Mouse (Mus musculus) ES-Bruce4 (cell line): Measurements from ENCODE around the gene Adcy1. TPM values are rescaled to one million over a fixed set of nuclear protein-coding genes. Genes with fewer than 3 reads are reported as not detected.

Source experiments
- H3K27ac ChIP-seq: 2 replicates; pipeline ENCODE4 v1.5.1; 2012; ENCODE audit warnings: low read length, inconsistent platforms; ENCODE audit not compliant: insufficient read depth
- H3K27me3 ChIP-seq: 2 replicates; pipeline ENCODE4 v1.6.1; 2012; ENCODE audit warnings: mild to moderate bottlenecking, low read length, inconsistent platforms; ENCODE audit not compliant: control insufficient read depth, poor library complexity, insufficient read depth, severe bottlenecking
- H3K36me3 ChIP-seq: 2 replicates; pipeline ENCODE4 v1.6.1; 2012; ENCODE audit warnings: inconsistent platforms, mild to moderate bottlenecking, low read length, moderate library complexity; ENCODE audit not compliant: control insufficient read depth, poor library complexity, insufficient read depth, severe bottlenecking
- H3K4me1 ChIP-seq: one replicate; pipeline ENCODE4 v1.8.1; 2011; ENCODE audit warnings: low read length; ENCODE audit not compliant: control insufficient read depth, insufficient read depth
- H3K4me3 ChIP-seq: 2 replicates; pipeline ENCODE4 v1.5.1; 2011; ENCODE audit warnings: low read depth, mild to moderate bottlenecking, low read length
- H3K9ac ChIP-seq: 2 replicates; pipeline ENCODE4 v1.6.1; 2012; ENCODE audit warnings: low read depth, mild to moderate bottlenecking, inconsistent platforms; ENCODE audit not compliant: poor library complexity, severe bottlenecking
- H3K9me3 ChIP-seq: replicated peaks from 2 replicates; pipeline ENCODE4 v1.6.1; 2012; ENCODE audit warnings: mild to moderate bottlenecking, low read length, inconsistent platforms; ENCODE audit not compliant: control insufficient read depth, poor library complexity, insufficient read depth, severe bottlenecking
- CTCF ChIP-seq: IDR thresholded peaks from one replicate; pipeline ENCODE4 v1.8.1; 2011; ENCODE audit warnings: low read depth, low read length
- EP300 ChIP-seq: IDR thresholded peaks from 2 replicates; pipeline ENCODE4 v1.6.1; 2011; ENCODE audit warnings: low read depth, low read length; ENCODE audit not compliant: insufficient read depth
- POLR2A ChIP-seq: IDR thresholded peaks from one replicate; pipeline ENCODE4 v1.8.1; 2011; ENCODE audit warnings: low read length; ENCODE audit not compliant: insufficient read depth
- polyA plus RNA-seq: library from polyadenylated mRNA; stranded (reverse); fragments of >200 nt; gene quantifications from 2 replicates; pipeline ENCODE4 v1.2.4, GENCODE M21; 2011; ENCODE audit warnings: low read depth; ENCODE audit not compliant: missing spikeins, insufficient read depth, insufficient read length

Adcy1 gene
- polyA plus RNA-seq, 1 experiment, result 5.7 TPM

DNA sequence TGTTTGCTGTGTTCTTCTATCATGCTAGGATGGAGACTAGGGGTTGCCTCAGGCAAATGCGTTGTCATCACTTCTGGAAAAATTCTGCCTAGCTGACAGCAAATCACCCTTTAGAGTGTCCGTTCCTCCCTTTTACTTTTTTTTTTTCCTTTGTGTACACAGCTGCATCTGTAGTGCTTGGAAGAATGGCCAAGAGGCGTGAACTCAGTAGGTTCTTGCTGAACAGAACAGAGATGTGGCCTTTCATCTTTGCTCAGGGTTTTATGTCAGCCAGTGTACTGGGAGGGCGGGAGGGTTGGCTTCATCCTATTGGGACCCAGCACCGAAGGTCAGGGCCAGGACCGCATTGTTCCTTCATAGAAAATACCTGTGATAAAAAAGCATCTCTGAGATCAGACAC, 72.0 kb downstream of the Adcy1 start:
- H3K27me3 ChIP-seq, result no peaks in the 10 kb centered on the region
- H3K36me3 ChIP-seq, result peaks cover 2% of the 10 kb centered on the region; the same call in 1 of the 2 replicates
- no peak overlapping the region for H3K9ac ChIP-seq
- H3K27ac ChIP-seq, result no peak overlapping the region
- no peaks in the 10 kb centered on the region for H3K4me1 ChIP-seq
- no peaks in the 10 kb centered on the region for H3K9me3 ChIP-seq
- H3K4me3 ChIP-seq, result no peak overlapping the region
- TF ChIP-seq CTCF (no peak), POLR2A (no peak), EP300 (no peak)

DNA sequence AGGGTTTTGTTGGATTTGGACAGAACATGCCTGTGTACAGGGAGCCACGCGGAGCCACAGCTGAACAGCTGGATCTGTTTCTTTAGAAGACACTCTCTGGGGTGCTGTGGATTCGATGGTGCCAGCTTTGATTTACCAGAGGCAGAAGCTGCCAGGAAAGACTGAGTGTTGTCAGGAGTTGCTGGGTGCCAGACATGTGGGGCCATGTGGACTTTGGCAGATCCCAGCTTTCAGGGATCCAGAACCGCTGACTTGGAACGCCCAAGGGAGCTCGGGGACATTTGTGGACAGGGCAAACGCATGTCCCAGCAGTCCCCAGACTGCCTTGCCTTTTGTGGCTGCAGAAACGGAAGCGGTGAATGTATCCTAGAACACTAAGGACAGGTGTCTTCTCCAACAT, 72.5 kb downstream of the Adcy1 start:
- Histone ChIP-seq H3K9ac (no peak overlapping the region), H3K27ac (no peak overlapping the region), H3K36me3 (no peaks in the 10 kb centered on the region; the same call in 1 of the 2 replicates), H3K4me3 (no peak overlapping the region), H3K9me3 (no peaks in the 10 kb centered on the region), H3K27me3 (no peaks in the 10 kb centered on the region), H3K4me1 (no peaks in the 10 kb centered on the region)
- TF ChIP-seq CTCF (no peak), EP300 (no peak), POLR2A (no peak)

DNA sequence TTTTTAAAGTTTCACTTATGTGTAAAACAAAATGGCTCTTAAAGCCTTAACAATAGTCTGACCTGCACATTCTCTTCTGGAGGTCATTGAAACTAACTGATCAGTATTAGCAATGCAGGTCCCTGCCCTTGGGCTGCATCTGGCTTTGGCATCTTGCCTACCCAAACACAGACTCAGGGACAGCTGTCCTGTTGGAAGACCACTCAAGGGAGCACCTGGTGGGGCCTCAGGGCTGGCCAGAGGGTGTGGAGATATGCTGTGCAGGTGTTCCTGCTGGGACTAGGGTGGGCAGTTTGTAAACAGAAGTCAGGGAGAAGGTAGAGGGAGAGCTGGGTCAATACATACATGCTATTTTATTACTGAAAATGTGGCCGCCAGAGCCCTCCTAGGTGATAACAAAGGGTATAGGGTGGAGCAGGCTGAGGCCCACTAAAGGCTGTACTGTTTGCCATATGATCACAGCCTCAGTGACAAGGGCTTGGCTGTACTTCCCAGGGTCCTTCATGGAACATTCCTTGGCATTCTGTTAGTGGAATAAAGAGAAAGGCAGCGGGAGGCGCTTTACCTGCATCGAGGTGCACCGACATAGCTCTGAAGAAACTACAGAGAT, 73.1 kb downstream of the Adcy1 start:
- H3K4me3 ChIP-seq, result no peak overlapping the region
- H3K27ac ChIP-seq, result no peak overlapping the region
- no peaks in the 10 kb centered on the region for H3K9me3 ChIP-seq
- no peak for TF ChIP-seq POLR2A
- no peak for TF ChIP-seq EP300
- no peak for TF ChIP-seq CTCF
- H3K36me3 ChIP-seq, result no peaks in the 10 kb centered on the region
- H3K4me1 ChIP-seq, result no peaks in the 10 kb centered on the region
- no peaks in the 10 kb centered on the region for H3K27me3 ChIP-seq
- H3K9ac ChIP-seq, result no peak overlapping the region

DNA sequence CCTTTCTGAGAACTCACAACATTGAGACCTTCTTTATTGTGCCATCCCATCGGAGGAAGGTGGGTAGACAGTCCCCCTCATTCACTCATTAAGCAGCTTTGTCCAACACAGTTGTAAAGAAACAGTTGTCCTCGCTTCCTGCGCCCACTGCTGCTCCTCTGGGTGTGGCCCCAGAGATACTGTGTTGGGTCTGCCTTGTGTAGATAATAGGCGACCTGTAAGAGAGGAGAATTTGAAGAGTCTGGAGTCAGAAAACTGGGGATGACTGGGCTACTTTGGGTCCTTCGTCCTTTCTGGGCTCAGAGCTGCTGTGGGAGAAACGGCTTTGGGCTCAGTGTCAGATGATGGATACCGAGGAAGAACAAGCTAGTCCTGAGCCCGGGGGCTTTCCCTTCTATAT, 75.1 kb downstream of the Adcy1 start:
- H3K27ac ChIP-seq, result no peak overlapping the region
- TF ChIP-seq CTCF, result no peak
- TF ChIP-seq POLR2A, result no peak
- TF ChIP-seq EP300, result no peak

DNA sequence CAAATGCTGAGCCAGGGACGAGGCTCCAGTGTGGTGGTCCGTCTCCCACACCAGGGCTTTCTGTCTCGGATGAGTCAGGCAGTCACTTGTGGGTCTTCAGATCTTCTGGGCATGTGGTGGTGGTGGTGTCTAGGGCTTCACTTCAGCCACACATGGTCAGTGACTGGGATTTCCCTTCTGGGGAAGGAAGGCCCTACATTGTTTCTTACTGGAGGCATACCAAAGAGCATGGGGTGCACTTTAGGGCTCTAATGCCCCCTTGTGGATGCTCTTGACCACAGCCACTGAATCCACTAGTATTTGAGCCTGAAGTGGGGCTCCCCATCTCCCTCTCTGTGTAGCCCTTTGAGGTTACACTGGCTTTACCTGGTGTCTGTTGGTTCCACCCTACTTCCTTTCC, 77.2 kb downstream of the Adcy1 start:
- Histone ChIP-seq H3K4me1 (no peaks in the 10 kb centered on the region), H3K27ac (no peak overlapping the region), H3K9me3 (no peaks in the 10 kb centered on the region), H3K4me3 (no peak overlapping the region), H3K36me3 (no peaks in the 10 kb centered on the region), H3K27me3 (no peaks in the 10 kb centered on the region), H3K9ac (no peak overlapping the region)
- peak; percentile 59 for TF ChIP-seq CTCF
- no peak for TF ChIP-seq POLR2A

More for the DNA sequence above, 75.1 kb downstream of the Adcy1 start:
- Histone ChIP-seq H3K9me3 (no peaks in the 10 kb centered on the region), H3K9ac (no peak overlapping the region), H3K27me3 (no peaks in the 10 kb centered on the region), H3K4me1 (no peaks in the 10 kb centered on the region), H3K36me3 (no peaks in the 10 kb centered on the region), H3K4me3 (no peak overlapping the region)

DNA sequence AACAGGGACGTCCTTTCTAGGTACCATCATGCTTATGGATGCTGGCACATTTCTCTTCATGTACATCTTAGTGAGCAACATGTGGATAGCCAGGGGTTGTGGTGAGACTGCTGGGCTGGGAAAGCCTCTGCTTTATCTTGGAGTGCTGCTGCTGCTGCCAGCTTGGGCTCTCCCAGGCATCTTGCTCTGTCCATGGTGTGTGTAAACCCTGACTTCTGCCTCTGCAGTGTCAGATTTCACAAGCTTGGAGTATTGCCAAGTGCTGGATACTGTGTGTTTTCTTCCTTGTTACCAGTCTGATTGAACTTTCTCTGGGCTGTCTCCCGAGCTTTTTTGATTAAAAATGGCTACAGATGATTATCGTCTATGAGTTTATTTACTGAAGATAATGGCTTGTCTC, 79.4 kb downstream of the Adcy1 start:
- no peak overlapping the region for H3K9ac ChIP-seq
- no peaks in the 10 kb centered on the region for H3K9me3 ChIP-seq
- no peak overlapping the region for H3K4me3 ChIP-seq
- H3K27me3 ChIP-seq, result no peaks in the 10 kb centered on the region
- H3K36me3 ChIP-seq, result no peaks in the 10 kb centered on the region
- no peaks in the 10 kb centered on the region for H3K4me1 ChIP-seq
- TF ChIP-seq EP300 (no peak), POLR2A (no peak), CTCF (no peak)
- no peak overlapping the region for H3K27ac ChIP-seq

DNA sequence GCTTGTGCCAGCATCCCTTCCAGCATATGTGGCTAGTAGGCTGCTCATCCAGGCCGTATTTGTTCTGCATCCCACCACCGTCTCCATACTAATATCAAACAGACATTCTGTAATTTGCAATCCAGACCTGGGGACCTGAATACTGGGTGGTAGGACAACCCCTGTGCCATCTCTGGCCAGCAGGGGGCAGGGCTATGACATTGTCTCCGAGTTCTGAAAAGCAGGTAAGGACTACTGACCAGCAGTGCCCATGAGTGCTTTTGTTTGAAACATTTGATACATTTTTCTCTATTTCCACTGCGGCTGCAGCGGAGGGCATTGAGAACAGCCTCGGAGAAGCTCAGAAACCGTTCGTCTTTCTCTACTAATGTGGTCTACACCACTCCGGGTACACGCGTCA, 81.1 kb downstream of the Adcy1 start:
- H3K4me3 ChIP-seq, result no peak overlapping the region
- H3K9me3 ChIP-seq, result no peaks in the 10 kb centered on the region
- H3K27ac ChIP-seq, result no peak overlapping the region
- H3K9ac ChIP-seq, result no peak overlapping the region
- H3K27me3 ChIP-seq, result no peaks in the 10 kb centered on the region
- no peaks in the 10 kb centered on the region for H3K4me1 ChIP-seq
- no peak for TF ChIP-seq EP300
- TF ChIP-seq CTCF, result peak; percentile 59
- no peaks in the 10 kb centered on the region for H3K36me3 ChIP-seq
